Mouse (Mus musculus): ENCODE results near the gene Wap. TPM values are rescaled to one million over a fixed set of nuclear protein-coding genes. Genes with fewer than 3 reads are reported as not detected.

Gene Wap
- total and polyA plus RNA-seq, 3 experiments: not detected

DNA sequence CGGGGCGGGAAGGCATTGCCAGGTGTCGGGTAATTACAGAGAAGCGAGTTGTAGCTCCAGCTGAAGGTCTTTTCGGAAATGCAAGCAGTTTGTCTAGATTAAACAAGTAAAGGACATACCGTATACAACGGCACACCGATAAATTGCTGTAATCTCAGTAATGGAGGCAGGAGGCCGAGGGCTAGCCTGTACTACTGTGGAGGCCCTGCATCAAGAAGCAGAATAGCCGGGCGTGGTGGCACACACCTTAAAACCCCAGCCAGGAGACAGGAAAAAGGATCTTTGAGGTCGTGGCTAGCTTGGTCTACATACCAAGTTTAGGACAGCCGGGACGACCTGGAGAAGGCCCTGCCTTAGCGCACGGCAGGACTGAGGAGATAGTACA, 12.1 kb downstream of the Wap start:
- DNase-seq: no peak
- Histone ChIP-seq H3K79me2 (replicated peaks; ENCODE audit: control insufficient read depth, insufficient read depth, low read length) (peaks cover 2% of the 10 kb centered on the region; the same call in 1 of the 2 replicates), H3K4me1 (ENCODE audit: control insufficient read depth, insufficient read depth, low read length) (peaks cover 6% of the 10 kb centered on the region), H3K9ac (ENCODE audit: low read depth, low read length) (peak overlapping the region; percentile 77), H3K4me3 (peak overlapping the region; percentile 65), H3K27me3 (ENCODE audit: control insufficient read depth, insufficient read depth, low read length) (no peaks in the 10 kb centered on the region), H3K36me3 (ENCODE audit: control insufficient read depth, insufficient read depth, low read length) (peaks cover 5% of the 10 kb centered on the region), H3K27ac (peak overlapping the region; percentile 96)
- WGBS: 9% methylated on average over 16 of the region's 16 CpGs
- no peak for TF ChIP-seq EP300 (IDR thresholded peaks at IDR 0.05; ENCODE audit: insufficient read depth, low read depth, low read length)
- TF ChIP-seq POLR2A (IDR thresholded peaks at IDR 0.05; ENCODE audit: insufficient read depth, low read depth, low read length): no peak
- TF ChIP-seq CTCF (IDR thresholded peaks at IDR 0.05): no peak
- intact Hi-C loops (cut with DNase I): loop anchor here (2.0 to 10.0 kb wide), 3 partner anchors 80 to 262 kb away; partner anchors contain the start of gene Ccm2

DNA sequence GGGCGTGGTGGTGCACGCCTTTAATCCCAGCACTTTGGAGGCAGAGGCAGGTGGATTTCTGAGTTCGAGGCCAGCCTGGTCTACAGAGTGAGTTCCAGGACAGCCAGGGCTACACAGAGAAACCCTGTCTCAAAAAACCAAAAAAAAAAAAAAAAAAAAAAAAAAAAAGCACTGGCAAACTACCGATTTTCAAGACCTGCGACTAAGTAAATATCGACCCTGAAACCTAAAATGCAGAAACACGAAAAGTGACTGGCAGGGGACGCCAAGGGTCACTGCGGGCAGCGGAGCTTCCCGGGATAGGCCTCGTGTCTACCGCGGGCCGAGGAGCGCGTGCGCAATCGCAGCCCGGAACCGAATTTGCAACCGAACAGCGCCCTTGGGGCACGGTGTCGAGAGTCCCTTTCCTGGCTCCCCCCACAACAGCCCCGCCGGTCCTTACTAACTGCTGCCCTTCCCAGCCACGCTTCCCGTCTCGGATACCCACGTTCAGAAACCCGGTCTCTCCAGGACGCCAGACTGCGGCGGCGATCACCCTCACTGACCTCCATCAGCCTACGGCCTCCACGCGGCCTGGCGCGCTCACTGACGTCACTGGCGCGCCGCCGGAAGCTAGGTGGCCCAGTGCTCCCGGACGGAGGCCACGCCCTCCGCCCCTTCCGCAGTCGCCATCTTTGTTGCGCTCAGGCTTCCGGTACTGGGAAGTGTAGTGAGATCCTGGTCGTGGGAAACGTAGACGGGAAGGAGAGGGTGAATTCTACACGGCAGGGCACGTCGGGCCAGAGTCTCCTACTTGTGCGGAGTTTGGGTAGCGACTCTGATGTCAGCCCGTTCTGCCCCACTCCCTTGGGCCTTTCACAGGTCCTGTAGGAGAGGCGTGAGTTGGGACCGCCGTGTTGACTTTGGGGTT, 12.7 kb downstream of the Wap start, which contains the start of gene Tbrg4:
Gene Tbrg4, minus strand, starts transcription at position 590 of the 910 bp plus-strand sequence.
- Histone ChIP-seq H3K9ac (ENCODE audit: low read depth, low read length) (peak within 1 kb of the TSS; percentile 78), H3K27ac (peak within 1 kb of the TSS; percentile 96), H3K4me3 (peak within 1 kb of the TSS; percentile 65), H3K79me2 (replicated peaks; ENCODE audit: control insufficient read depth, insufficient read depth, low read length) (peaks cover 2% of the 10 kb centered on the region; the same call in 1 of the 2 replicates), H3K4me1 (ENCODE audit: control insufficient read depth, insufficient read depth, low read length) (peaks cover 6% of the 10 kb centered on the region), H3K36me3 (ENCODE audit: control insufficient read depth, insufficient read depth, low read length) (peaks cover 5% of the 10 kb centered on the region), H3K27me3 (ENCODE audit: control insufficient read depth, insufficient read depth, low read length) (no peaks in the 10 kb centered on the region)
- DNase-seq: peak; percentile 94 to 96
- TF ChIP-seq POLR2A (IDR thresholded peaks at IDR 0.05; ENCODE audit: insufficient read depth, low read depth, low read length): peak; percentile 98
- TF ChIP-seq EP300 (IDR thresholded peaks at IDR 0.05; ENCODE audit: insufficient read depth, low read depth, low read length): peak; percentile 87
- TF ChIP-seq CTCF (IDR thresholded peaks at IDR 0.05): no peak
- WGBS: under 1% methylated on average over 66 of the region's 66 CpGs
- intact Hi-C loops (cut with DNase I): loop anchor here (2.0 to 10.0 kb wide), 3 partner anchors 79 to 261 kb away; partner anchors contain the start of gene Ccm2

DNA sequence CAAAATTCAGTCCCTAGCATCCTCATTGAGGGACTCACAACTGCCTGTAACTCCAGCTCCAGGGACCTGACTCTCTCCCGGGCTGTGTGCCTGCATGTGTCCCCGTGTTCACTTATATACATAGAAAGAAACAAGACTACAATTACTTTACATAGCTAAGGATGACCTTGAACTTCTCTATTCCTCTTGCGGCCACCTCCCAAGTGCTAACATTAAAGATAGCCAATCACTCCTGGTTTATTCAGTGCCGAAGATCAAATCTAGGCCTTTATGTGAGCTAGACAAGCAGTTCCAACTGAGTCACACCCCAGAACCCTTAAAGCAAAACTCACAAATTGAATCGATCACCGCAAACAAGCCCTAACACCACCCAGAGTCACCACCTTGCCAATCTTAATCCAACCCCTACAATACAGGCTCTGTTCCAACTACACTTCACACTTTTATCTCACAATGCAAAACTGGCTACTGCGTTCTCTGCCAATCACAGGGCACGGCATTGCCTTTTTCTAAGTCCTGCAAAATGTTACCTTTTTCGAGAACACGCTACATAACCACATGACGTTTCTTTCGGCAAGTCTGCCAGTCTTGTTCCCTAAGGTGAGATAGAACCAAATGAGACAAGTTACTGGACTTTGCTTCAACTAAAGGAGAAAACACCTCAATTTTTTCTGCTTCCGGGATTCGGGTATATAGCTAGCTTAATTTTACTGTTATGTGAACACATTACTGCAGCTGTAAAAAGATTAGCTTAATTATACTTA, 13.6 kb downstream of the Wap start:
- TF ChIP-seq EP300 (IDR thresholded peaks at IDR 0.05; ENCODE audit: insufficient read depth, low read depth, low read length) (no peak), POLR2A (IDR thresholded peaks at IDR 0.05; ENCODE audit: insufficient read depth, low read depth, low read length) (no peak), CTCF (IDR thresholded peaks at IDR 0.05) (no peak)
- Histone ChIP-seq H3K27ac (peak overlapping the region; percentile 96), H3K4me1 (ENCODE audit: control insufficient read depth, insufficient read depth, low read length) (peaks cover 6% of the 10 kb centered on the region), H3K9ac (ENCODE audit: low read depth, low read length) (peak overlapping the region; percentile 60; the same call in 1 of the 2 replicates), H3K79me2 (replicated peaks; ENCODE audit: control insufficient read depth, insufficient read depth, low read length) (peaks cover 2% of the 10 kb centered on the region; the same call in 1 of the 2 replicates), H3K4me3 (peak overlapping the region; percentile 65), H3K36me3 (ENCODE audit: control insufficient read depth, insufficient read depth, low read length) (peaks cover 5% of the 10 kb centered on the region), H3K27me3 (ENCODE audit: control insufficient read depth, insufficient read depth, low read length) (no peaks in the 10 kb centered on the region)
- intact Hi-C loops (cut with DNase I): loop anchor here (5.0 to 10.0 kb wide), 2 partner anchors 98 to 260 kb away; no protein-coding TSS in a partner anchor
- DNase-seq: no peak
- 36% methylated on average over 14 of the region's 14 CpGs for WGBS

DNA sequence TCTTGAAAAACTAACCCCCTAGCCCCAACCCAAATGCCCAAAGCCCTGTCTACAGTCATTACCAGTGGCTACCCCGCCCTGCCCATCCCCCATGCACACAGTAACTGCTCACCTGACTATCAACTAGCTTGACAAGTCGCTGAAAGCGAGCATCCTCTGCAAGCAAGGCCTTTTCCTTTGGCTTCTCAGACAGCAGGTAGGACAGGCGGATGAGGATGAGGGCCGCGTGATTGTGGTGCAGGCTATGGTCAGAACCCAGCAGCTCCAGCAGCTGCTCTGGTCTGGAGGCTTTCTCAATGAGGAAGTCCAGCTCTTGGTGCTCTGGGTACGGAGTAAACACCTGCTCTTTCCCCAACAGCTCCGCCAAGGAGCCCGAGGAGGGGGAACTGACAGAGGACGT, 14.7 kb downstream of the Wap start:
- Histone ChIP-seq H3K9ac (ENCODE audit: low read depth, low read length) (no peak overlapping the region), H3K4me3 (no peak overlapping the region), H3K27ac (no peak overlapping the region), H3K27me3 (ENCODE audit: control insufficient read depth, insufficient read depth, low read length) (no peaks in the 10 kb centered on the region), H3K4me1 (ENCODE audit: control insufficient read depth, insufficient read depth, low read length) (peaks cover 6% of the 10 kb centered on the region), H3K79me2 (replicated peaks; ENCODE audit: control insufficient read depth, insufficient read depth, low read length) (peaks cover 2% of the 10 kb centered on the region; the same call in 1 of the 2 replicates), H3K36me3 (ENCODE audit: control insufficient read depth, insufficient read depth, low read length) (peaks cover 5% of the 10 kb centered on the region)
- TF ChIP-seq POLR2A (IDR thresholded peaks at IDR 0.05; ENCODE audit: insufficient read depth, low read depth, low read length) (no peak), EP300 (IDR thresholded peaks at IDR 0.05; ENCODE audit: insufficient read depth, low read depth, low read length) (no peak), CTCF (IDR thresholded peaks at IDR 0.05) (no peak)
- 74% methylated on average over 10 of the region's 10 CpGs for WGBS
- DNase-seq: no peak
- intact Hi-C loops (cut with DNase I): loop anchor here (10.0 kb wide), 1 partner anchor 259 kb away; no protein-coding TSS in a partner anchor

DNA sequence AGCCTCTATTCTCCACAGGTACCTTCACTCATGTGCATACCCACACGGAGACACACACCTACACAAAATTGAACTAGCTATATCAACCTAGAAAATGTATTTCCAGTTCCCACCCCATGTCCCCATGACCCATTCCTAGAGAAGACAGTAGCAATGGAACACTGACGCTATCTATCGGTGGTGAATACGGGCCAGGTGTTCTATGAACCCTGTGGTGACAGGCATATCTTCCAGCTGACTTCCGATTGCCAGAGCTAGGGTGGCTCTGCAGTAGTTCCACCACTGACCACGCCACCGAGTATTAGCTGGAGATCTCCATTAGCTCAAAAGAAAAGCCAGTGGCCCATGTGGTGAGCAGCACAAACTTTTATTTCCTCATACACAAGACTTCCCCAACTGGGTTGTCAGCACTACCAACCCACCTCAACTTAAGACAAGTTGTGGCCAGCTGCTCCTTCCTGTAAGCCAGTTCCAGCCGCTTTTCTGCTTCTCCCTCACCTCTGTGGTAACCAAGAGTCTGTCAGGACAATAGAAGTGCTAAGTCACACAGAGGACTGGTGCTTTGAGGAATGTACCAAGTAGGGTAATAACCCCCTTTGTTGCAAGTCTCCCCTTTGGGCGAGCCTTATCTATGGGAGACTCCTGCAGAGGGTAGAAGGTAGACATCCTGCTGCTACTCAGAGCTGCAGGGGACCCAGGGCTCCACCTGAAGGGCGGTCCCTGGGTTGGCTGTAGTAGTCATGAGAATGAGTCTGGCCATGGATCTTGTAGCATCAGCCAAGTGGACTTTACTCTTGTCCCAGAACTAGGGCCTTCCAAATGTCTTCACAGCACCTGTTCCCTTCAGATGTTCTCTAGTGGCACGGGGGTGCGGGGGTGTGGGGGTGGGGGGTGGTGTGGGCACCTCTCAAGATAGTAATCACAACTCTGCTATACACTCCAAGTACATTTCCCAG, 22.9 kb downstream of the Wap start:
- TF ChIP-seq EP300 (IDR thresholded peaks at IDR 0.05; ENCODE audit: insufficient read depth, low read depth, low read length): no peak
- no peak for TF ChIP-seq POLR2A (IDR thresholded peaks at IDR 0.05; ENCODE audit: insufficient read depth, low read depth, low read length)
- TF ChIP-seq CTCF (IDR thresholded peaks at IDR 0.05): no peak
- no peaks in the 10 kb centered on the region for H3K36me3 ChIP-seq (ENCODE audit: control insufficient read depth, insufficient read depth, low read length)
- intact Hi-C loops (cut with DNase I): no loop called here

More for the DNA sequence above, 22.9 kb downstream of the Wap start:
- H3K79me2 ChIP-seq (replicated peaks; ENCODE audit: control insufficient read depth, insufficient read depth, low read length): no peaks in the 10 kb centered on the region; the same call in 1 of the 2 replicates
- H3K27me3 ChIP-seq (ENCODE audit: control insufficient read depth, insufficient read depth, low read length): no peaks in the 10 kb centered on the region
- H3K9ac ChIP-seq (ENCODE audit: low read depth, low read length): no peak overlapping the region
- no peaks in the 10 kb centered on the region for H3K4me1 ChIP-seq (ENCODE audit: control insufficient read depth, insufficient read depth, low read length)
- no peak overlapping the region for H3K4me3 ChIP-seq
- 82% methylated on average over 12 of the region's 12 CpGs for WGBS
- no peak for DNase-seq
- H3K27ac ChIP-seq: no peak overlapping the region

All from heart, adult 2 months (tissue).